Mouse (Mus musculus): Measurements from ENCODE around the gene Ptma.

The Ptma gene

DNA sequence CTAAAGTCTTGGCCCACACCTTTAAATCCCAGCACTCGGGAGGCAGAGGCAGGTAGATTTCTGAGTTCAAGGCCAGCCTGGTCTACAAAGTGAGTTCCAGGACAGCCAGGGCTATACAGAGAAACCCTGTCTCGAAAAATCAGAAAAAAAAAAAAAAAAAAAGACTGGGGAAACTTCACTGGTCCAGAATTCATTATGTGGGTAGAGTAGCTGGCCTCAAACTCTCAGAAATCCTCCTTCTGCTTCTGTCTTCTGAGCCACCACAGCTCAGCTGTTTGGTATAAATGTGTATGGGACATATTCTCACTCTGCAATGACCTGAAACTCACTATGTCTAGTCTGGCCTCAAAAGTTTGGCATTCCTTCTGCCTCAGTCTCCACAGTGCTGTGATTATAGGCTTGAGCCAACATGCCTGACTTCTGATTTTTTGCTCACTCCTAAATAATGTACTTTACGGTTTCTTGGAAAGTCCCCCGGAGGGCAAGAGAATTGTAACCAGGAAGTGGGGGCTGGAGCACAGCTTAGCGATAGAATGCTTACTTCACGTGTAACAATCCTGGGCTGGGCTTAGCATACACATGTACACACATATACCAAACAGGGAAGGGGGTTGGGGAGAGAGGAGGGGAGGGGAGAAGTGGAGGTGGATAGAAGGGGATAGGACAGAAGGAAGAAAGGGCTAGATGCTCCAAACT is 10.7 kb upstream of the Ptma start:
- DNase-seq (ENCODE audit: low spot score in 2 of 2), result no peak

- DNase-seq (ENCODE audit: low spot score in 2 of 2), result no peak
These were observed 9.4 kb upstream of the Ptma start for GRCm38 (mm10) chr1:86517076-86517475.

DNA sequence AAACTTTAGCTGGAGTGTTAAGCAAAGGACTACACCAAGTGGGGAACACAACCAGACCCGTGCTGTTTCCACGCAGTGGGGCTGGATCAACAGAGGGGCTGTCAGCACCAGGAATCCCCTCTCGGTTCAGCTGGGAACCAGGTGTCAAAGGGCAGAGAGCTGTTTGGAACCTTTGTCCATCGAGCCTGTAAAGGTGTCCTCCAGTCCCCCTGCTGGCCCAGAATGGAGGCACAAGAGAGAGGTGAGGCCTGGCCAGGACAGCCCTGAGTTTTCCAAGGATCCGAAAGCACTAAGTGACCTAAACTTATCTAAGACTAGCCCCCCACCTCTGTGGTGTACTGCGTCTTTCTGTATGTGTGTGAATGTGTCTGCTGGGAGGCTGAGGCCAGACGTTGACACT is 6.2 kb upstream of the Ptma start:
- no peak for DNase-seq (ENCODE audit: low spot score in 2 of 2)

- no peak for DNase-seq (ENCODE audit: low spot score in 2 of 2)
These were observed 4.1 kb upstream of the Ptma start for GRCm38 (mm10) chr1:86522286-86522871.

- DNase-seq (ENCODE audit: low spot score in 2 of 2), result no peak
These were observed 2.5 kb upstream of the Ptma start for GRCm38 (mm10) chr1:86523776-86524618.

DNA sequence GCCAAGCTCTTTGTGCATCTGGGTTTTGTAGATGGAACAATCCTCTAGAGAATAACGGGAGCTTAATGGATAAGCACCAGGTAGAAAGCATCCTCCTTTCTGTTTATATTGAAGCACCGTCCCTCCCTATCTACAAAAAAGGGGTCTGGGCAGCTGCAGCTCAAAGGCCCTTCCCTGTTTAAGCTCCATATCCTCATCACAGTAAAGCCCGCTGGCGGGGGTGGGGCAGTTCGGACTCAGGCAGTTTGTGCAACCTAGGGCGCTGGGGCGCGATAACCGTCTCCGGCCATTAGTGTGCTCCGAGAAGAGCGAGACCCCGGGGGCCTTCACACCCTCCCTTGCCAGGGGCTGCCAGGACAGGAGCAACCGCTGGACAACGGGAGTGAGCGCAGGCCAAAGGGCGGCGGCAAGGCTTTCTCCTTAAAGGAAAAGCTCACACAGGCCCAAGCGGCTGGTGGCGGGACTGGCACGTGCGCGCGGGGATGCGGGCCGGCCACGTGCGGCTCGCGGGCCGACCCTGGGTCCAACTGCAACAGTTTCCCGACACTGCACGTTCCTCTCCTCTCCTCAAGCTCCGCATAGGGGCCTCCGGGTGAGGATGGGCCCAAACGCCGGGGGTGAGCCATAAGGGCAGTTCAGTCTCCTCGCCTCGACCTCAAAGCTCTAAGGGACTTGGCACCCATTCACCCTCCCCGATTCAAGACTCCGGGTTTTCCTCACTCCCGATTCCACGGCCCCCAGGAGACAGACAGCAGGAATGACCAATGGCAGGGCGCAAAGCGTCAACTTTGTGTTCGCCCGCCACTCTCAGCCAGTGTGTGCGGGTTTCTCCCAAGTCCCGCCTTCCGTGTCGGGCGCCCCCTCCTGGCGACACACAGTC is 1.7 kb upstream of the Ptma start:
- peak; percentile 99 for DNase-seq (ENCODE audit: low spot score in 2 of 2)

DNA sequence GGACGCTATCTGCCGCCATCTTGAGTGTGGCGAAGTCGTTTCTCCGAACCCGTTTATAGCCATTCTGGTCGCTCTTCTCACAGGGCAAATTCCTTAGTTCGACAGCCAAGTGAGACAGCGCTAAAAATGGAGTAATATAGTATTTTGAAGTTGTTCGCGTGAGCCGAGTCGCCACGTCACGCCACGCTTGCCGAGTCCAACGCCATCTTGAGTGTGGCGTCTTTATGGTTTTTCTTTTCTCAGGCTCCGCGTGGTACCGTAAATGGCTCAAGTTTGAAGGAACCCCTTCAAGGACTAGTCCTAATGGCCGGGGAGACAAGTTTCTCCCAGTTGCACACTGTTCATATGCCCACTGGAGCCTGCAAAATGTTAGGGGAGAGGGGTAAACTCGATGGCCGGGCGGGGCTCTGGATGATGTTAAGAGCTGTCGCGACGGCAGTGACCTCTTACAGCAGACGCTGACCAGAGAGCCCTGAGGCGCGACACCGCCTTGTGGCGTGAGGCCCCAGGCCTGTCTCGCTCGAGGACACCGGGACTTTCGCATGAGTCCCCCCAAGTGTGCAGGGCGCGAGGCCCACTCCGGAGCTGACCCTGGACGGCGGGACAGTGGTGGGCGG is 919 bp upstream of the Ptma start:
- DNase-seq (ENCODE audit: low spot score in 2 of 2), result peak in 1 of 2 experiments; percentile 50

DNA sequence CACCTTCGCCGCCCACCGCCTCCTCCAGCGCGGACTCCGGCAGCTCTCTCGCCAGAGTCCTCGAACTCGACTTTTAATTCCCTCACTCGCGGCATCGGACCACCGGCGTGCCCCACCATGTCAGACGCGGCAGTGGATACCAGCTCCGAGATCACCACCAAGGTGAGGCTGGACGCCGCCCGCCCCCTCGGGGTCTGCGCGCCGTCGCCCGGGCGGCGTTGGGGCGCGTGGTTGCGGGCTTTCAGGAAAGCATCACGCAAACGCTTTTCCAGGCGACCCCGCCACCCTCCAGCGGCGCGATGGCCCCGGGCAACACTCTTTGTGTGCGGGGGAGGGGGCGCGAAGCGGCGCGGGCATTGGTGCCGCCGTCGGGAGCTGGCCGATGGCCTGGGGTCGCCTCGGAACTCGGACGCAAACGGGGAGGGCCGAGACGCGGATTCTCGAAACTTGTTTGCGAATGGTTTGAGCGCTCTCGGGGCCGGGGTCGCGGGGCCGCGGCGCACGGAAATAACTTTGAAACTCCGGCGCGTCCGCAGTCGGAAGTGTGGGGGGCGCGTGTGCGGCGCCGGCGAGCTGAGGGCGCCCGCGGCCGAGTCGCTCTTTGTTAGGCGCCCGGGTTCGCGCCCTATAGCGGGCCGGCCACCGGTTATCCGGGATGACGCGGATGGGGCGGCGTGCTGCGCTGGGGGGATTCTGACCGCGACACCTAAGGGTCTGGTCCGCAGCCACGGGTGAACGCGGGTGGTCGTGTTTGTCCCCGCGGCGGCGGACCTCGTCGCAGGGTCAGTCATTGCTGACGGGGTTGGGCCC is 468 bp downstream of the Ptma start:
- peak; percentile 30 to 44 for DNase-seq (ENCODE audit: low spot score in 2 of 2)

GRCm38 (mm10) chr1:86527599-86528486 is 1.3 kb downstream of the Ptma start:
- peak; percentile 88 to 94 for DNase-seq (ENCODE audit: low spot score in 2 of 2)

DNA sequence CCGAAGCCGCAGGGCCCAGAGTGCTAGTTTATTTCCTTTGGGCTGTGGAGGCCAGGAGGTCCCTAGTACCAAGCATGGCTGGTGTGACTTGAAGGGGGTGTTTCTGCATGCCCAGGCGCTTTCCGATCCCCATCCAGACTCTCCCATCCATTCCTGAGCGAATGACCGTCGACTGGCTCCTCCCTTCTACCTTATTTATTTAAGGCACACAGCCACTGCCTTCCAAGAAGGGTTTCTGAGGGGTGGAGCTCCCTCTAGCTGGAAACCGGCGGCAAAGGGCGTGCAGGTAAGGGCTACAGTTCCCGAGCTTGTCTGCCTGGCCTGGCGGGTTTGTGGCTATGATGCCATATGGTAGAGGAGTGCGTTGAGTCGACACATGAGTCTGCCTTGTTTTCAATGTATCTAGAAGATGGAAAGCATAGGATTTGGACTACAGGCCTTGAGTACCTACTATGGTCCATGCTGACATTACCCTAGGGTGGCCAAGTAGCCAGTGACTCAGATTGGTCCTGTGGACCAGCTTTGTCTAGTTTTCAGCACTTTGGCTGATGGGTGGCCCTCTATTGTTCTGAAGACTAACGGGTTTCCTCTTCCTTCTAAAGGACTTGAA is 2.1 kb downstream of the Ptma start:
- DNase-seq (ENCODE audit: low spot score in 2 of 2), result peak in 1 of 2 experiments; percentile 39

DNA sequence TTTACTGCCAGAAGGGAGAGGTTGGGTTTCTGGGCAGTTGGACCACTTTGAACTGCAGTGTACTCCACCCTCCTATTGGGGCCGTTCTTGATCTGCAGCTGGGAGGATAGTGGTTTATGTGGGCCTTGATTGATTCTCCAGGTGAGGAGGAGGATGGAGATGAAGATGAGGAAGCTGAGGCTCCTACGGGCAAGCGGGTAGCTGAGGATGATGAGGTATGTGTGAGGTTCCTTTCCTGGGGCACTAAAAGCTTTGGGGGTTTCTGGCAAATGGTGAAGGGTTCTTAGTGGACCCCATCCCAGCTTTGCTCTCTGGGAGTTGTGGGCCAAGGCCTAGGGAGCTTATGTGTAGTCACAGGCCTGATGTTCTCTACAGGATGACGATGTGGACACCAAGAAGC is 3.1 kb downstream of the Ptma start:
- no peak for DNase-seq (ENCODE audit: low spot score in 2 of 2)

GRCm38 (mm10) chr1:86530871-86531546 is 4.5 kb downstream of the Ptma start:
- DNase-seq (ENCODE audit: low spot score in 2 of 2), result no peak

- no peak for DNase-seq (ENCODE audit: low spot score in 2 of 2)
These were observed 5.2 kb downstream of the Ptma start for GRCm38 (mm10) chr1:86531547-86532321.

- peak; percentile 93 to 97 for DNase-seq (ENCODE audit: low spot score in 2 of 2)
These were observed 6.0 kb downstream of the Ptma start for GRCm38 (mm10) chr1:86532362-86533051.

- no peak for DNase-seq (ENCODE audit: low spot score in 2 of 2)
These were observed 7.0 kb downstream of the Ptma start for GRCm38 (mm10) chr1:86533411-86534130.

GRCm38 (mm10) chr1:86538383-86538782 is 11.9 kb downstream of the Ptma start:
- DNase-seq (ENCODE audit: low spot score in 2 of 2), result no peak

All from spleen, postnatal 14 days (tissue).